Mouse (Mus musculus): ENCODE measurements at regions not wholly inside any gene's neighbourhood (a gene's known extent, or its start where the extent isn't known, plus 50 kb on each side); places are given as distances from the start of the nearest gene placed in this dataset.

DNA sequence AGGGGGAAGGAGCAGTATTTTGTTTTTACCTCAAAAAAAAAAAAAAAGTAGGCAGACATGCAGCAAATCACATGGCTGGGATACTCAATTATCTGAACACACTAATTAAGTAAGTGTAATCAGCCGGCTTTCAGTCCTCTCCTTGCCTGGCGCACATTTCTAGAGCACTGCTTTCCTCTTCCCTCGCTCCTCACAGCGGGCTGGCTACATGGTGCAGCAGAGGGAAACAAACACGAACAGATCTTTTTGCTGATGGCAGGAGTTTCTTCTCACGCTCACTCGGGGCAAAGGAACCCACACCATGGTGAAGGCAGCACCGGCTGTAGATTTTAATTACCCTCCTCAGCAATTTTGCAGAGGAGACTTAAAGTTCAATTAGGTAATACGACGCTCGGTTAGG, 169.7 kb upstream of the Azi2 start:
- in situ Hi-C loops (cut with MboI, MseI) = no loop called here

DNA sequence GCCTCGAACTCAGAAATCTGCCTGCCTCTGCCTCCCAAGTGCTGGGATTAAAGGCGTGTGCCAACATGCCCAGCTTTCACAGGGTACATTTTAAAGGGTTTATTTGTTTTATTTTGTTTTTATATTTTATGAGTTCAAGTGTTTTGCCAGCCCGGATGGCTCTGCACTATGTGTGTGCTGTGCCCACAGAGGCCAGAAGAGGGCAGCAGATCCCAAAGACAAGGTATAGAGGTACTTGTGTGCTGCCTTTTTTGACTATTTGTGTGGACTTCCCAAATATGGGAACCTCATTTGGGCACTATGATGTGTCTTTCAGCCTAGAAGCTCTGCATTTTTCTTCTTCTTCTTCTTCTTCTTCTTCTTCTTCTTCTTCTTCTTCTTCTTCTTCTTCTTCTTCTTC, 176.4 kb upstream of the Azi2 start:
- in situ Hi-C loops (cut with MboI, MseI) = no loop called here

GRCm38 (mm10) chr9:117863318-117863717, 177.0 kb upstream of the Azi2 start:
- in situ Hi-C loops (cut with MboI, MseI) = no loop called here

GRCm38 (mm10) chr9:117859580-117860045, 180.7 kb upstream of the Azi2 start:
- in situ Hi-C loops (cut with MboI, MseI) = no loop called here

DNA sequence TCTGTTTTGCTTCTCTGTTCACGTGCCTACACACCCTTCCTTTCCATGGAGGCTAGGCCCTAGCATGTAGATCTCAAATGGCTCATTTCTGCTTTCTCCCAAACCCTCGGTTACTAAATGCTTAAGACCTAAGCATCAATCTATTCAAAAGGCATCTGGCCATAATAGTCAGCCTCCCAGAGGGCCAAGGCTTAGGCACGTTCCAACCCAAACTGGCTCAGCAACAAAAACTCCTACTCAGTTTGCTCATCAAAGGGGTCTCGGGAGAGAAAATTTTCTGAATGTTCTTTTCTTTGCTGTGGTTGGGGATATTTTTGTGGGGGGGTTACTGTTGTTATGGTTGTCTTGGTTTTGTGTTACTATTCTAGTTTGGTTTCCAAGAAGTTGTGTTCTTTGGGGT, 196.8 kb upstream of the Azi2 start:
- in situ Hi-C loops (cut with MboI, MseI) = no loop called here

- in situ Hi-C loops (cut with MboI, MseI) = no loop called here
Measured at GRCm38 (mm10) chr9:117836696-117837380, 203.5 kb upstream of the Azi2 start.

DNA sequence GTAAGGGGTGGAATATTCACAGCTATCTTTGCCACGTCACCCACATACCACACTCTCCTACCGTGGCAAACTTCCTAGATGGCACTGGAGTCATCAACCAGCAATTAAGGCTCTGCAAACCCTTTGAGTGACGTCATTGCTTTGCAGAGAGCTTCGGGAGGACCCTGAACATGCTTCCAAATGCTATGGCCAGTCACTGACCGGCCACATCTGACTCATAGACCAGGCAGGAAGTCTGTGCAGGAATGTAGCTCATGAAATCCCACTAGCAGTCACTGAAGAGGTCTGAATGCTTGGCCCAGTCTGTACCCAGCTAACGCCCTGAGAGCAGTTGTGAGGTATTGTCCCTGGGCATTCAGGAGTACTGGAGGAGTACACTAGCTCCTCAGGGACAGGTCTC, 203.9 kb upstream of the Rbms3 start:
- in situ Hi-C loops (cut with MboI, MseI) = no loop called here

GRCm38 (mm10) chr9:117814661-117815060, 184.9 kb upstream of the Rbms3 start:
- in situ Hi-C loops (cut with MboI, MseI) = no loop called here

DNA sequence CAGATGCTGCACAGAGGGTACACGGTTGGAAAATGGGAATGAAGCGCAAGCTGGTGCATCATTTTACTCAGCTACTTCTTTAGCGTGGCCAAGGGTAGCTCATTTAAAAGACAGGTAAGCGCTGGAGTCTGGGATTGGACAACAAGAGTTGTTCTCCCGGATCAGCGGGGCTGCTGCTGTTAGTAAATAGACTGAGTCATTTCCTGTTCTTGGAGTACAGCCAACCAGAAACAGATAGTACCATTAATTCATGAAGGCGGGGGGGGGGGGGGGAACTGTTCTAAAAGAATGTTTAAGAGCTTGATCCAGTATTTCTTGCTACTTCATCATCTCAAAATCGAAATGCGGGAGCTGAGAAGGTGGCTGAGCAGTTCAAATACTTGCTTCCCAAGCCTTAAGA, 183.5 kb upstream of the Rbms3 start:
- in situ Hi-C loops (cut with MboI, MseI) = no loop called here

DNA sequence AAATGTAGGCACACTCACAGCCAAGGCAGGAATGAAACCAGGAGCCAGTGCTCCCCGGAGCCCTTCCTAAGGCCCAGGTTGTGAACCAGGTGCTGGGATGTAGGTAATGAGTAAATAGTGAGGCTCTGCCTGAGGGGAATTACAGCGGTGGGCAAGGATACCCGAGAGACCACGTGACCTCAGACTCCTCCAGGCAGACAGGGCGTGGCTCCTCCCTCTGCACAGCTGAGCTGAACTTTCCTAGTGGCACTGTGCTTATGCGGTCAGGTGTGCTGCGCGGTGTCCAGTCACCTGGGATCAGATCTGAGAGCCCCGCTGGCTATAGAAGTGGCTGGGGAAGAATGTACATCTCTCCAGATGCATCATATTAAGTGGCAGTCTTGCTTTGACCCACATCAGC, 176.1 kb upstream of the Rbms3 start:
- in situ Hi-C loops (cut with MboI, MseI) = no loop called here

GRCm38 (mm10) chr9:117784186-117784591, 154.5 kb upstream of the Rbms3 start:
- in situ Hi-C loops (cut with MboI, MseI) = no loop called here

- in situ Hi-C loops (cut with MboI, MseI) = no loop called here
Measured at GRCm38 (mm10) chr9:117754651-117755050, 124.9 kb upstream of the Rbms3 start.

DNA sequence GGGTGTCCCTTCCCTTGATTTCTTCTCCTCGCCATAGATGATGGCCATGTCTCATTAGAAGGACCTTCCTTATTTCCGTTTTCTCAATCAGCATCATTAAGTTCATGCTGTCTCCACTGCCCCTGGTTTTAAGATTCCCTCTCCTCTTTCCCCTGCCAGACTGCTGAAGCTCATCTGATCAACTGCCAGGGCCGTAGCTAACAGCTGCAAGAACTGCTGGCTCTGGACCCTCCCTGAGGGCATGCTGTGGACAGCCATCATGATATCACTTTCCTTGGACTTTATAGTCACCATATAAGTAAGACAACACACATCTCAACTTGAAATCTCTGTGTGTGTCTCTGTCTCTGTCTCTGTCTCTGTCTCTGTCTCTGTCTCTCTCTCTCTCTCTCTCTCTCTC, 123.8 kb upstream of the Rbms3 start:
- in situ Hi-C loops (cut with MboI, MseI) = no loop called here

GRCm38 (mm10) chr9:117744906-117745305, 115.2 kb upstream of the Rbms3 start:
- in situ Hi-C loops (cut with MboI, MseI) = no loop called here

DNA sequence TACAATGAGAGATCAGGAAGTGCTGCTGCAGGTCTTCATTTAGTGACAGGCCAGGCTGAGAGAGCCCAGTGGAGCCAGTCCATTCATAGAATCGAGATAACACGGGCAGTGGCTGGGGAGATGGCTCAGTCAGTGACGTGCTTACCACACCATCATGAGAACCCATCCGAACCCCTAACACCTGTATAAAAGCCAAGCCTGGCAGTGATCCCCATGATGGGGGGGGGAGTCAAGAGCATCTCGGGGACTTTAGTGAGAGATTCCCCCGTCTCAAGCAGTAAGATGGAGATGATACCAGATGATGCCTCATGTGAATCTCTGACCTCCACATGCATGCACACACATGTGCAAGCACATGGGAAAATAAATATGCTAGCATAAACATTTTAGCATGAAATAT, 99.7 kb upstream of the Rbms3 start:
- in situ Hi-C loops (cut with MboI, MseI) = no loop called here

- in situ Hi-C loops (cut with MboI, MseI) = no loop called here
Measured at GRCm38 (mm10) chr9:117720161-117720598, 90.5 kb upstream of the Rbms3 start.

DNA sequence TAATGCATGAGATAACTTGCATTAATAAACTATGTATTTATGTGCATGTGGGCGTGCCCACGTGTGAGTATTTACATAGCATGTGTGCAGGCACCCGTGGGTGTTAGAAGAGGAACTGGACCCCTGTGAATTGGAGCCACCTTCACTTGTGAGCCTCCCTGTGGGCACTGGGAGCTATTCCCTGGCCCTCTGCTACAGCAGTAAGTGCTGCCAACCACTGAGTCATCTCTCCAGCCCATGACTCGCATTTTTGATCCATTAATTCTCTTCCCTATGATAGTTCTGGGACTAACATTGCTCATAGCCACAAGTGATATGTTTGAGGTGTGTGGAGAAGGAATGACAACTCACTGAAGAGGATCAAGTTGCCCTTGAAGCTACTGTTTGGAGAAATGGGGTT, 87.6 kb upstream of the Rbms3 start:
- in situ Hi-C loops (cut with MboI, MseI) = no loop called here

DNA sequence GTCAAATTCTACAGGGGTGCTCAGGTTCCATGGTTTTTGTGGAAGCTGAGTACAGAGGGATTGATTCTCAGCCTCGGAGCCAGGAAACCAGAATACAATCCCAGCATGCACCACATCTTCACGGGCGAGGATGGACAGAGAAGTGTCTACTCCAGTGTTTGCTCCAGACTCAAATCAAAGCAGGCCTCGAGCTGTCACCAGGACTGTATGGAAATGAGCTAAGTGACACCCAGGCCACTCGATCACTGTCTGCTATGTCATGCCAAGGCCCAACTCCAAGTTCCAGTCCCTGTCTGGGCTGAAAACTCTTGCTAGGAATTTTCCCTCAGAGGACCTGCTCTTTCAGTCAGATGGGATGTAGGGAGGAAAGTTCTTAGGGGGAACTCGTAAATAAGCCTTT, 86.8 kb upstream of the Rbms3 start:
- in situ Hi-C loops (cut with MboI, MseI) = no loop called here

- in situ Hi-C loops (cut with MboI, MseI) = no loop called here
Measured at GRCm38 (mm10) chr9:117714741-117715675, 85.3 kb upstream of the Rbms3 start.

- in situ Hi-C loops (cut with MboI, MseI) = no loop called here
Measured at GRCm38 (mm10) chr9:117713121-117713520, 83.4 kb upstream of the Rbms3 start.

DNA sequence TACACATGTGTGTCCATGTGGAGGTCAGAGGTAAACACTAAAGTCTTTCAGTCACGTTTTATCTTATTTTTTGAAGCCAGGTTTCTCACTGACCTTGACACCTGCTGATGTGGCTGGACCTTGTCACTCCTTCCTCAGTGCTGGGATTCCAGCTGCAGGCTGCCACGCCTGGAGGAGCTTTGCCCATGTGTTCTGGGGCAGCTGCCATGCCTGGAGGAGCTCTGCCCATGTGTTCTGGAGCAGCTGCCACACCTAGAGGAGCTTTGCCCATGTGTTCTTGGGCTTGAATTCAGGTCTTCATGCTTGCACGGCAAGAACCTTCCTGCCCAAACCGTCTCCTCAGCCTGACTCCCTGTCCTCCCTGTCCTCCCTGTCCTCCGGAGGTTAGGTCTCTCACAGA, 82.1 kb upstream of the Rbms3 start:
- in situ Hi-C loops (cut with MboI, MseI) = no loop called here

GRCm38 (mm10) chr9:117710966-117711365, 81.3 kb upstream of the Rbms3 start:
- in situ Hi-C loops (cut with MboI, MseI) = no loop called here

DNA sequence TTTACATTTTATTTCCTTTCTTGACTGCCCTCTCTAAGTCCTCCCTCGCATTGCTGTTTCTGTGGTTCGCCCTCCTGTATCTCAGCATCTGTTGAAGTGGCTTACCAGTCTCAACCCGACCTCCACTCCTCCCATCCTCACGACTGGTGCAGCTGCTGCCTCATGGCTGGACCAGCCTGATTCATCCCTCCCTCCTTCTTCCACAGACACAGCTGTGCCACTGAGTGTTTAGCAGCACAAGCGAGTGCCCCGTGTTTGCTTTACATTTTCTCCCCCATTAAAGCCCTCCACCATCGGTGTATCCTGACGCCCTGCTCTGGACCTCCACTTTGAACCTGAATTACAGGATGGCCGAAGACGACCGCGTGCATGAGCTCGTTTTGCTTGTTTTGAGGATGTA, 80.0 kb upstream of the Rbms3 start:
- in situ Hi-C loops (cut with MboI, MseI) = no loop called here
